Mouse (Mus musculus) hindbrain, embryonic 13.5 days (tissue): Measurements from ENCODE around the gene Chdh. TPM values are rescaled to one million over a fixed set of nuclear protein-coding genes. Genes with fewer than 3 reads are reported as not detected.

Experiments
- ATAC-seq: fragments of 200-750 bp; cut with Nextera tagmentation; 2 replicates; pipeline ENCODE4 v1.8.0; 2017; ENCODE audit warnings: moderate TSS enrichment; ENCODE audit not compliant: low FRiP score
- H3K27ac ChIP-seq: fragments of 300-500 bp; sonication (generic); 2 replicates; pipeline ENCODE4 v1.5.1; 2015; ENCODE audit warnings: inconsistent platforms, mild to moderate bottlenecking, moderate library complexity
- H3K27me3 ChIP-seq: fragments of 300-500 bp; sonication (generic); 2 replicates; pipeline ENCODE4 v1.6.1; 2015; ENCODE audit warnings: mild to moderate bottlenecking, inconsistent platforms
- H3K36me3 ChIP-seq: fragments of 300-500 bp; sonication (generic); 2 replicates; pipeline ENCODE4 v1.6.1; 2015; ENCODE audit warnings: mild to moderate bottlenecking, inconsistent platforms
- H3K4me1 ChIP-seq: fragments of 300-500 bp; sonication (generic); replicated peaks from 2 replicates; pipeline ENCODE4 v1.6.1; 2015; ENCODE audit warnings: inconsistent platforms
- H3K4me2 ChIP-seq: fragments of 300-500 bp; sonication (generic); 2 replicates; pipeline ENCODE4 v1.6.1; 2015; ENCODE audit warnings: inconsistent platforms, mild to moderate bottlenecking, moderate library complexity
- H3K4me3 ChIP-seq: fragments of 300-500 bp; sonication (generic); 2 replicates; pipeline ENCODE4 v1.5.1; 2015; ENCODE audit warnings: mild to moderate bottlenecking, inconsistent platforms
- H3K9ac ChIP-seq: fragments of 300-500 bp; sonication (generic); 2 replicates; pipeline ENCODE4 v1.6.1; 2015; ENCODE audit warnings: mild to moderate bottlenecking, inconsistent platforms
- H3K9me3 ChIP-seq: fragments of 300-500 bp; sonication (generic); 2 replicates; pipeline ENCODE4 v1.6.1; 2016; ENCODE audit warnings: inconsistent platforms
- WGBS: fragments of 180-500 bp; shearing (Covaris S2); methylation state at CpG from one replicate; pipeline ENCODE4 v1.1.7; 2015; 5-methylcytosine and 5-hydroxymethylcytosine counted together
- polyA plus RNA-seq: library from polyadenylated mRNA; unstranded; fragments of >200 nt; fragmentation: Nextera tagmentation; extraction: Ambion mirVana; gene quantifications from 2 replicates; pipeline ENCODE4 v1.2.1, GENCODE M21; 2015

The Chdh gene
- polyA plus RNA-seq, 1 experiment from 2014 or later: 0.48 TPM

DNA sequence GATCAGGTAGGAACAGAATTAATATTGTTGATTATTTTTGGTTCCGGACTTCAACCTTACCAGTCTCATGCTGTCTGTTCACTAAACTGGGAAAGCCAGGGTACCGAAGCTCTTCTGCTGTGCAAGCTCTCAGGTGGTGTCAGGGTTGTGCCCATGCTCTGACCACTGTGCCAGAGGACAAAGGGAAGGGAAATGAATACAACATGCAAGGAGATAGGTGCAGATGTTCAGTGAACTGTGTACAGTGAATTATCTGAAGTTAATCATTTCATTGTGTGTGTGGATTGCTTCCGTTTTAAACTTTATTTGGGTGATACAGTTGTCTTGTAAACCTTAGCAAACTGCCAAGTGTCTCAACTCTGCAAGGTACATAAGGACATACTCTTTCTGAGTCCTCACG, 20.5 kb upstream of the Chdh start:
- Histone ChIP-seq H3K4me1 (no peaks in the 10 kb centered on the region), H3K9me3 (no peaks in the 10 kb centered on the region), H3K27ac (no peak overlapping the region), H3K9ac (no peak overlapping the region), H3K36me3 (peaks cover 100% of the 10 kb centered on the region), H3K27me3 (no peaks in the 10 kb centered on the region), H3K4me3 (no peak overlapping the region), H3K4me2 (no peak overlapping the region)
- 96% methylated on average over 4 of the region's 4 CpGs for whole genome bisulfite sequencing
- ATAC-seq: no peak

DNA sequence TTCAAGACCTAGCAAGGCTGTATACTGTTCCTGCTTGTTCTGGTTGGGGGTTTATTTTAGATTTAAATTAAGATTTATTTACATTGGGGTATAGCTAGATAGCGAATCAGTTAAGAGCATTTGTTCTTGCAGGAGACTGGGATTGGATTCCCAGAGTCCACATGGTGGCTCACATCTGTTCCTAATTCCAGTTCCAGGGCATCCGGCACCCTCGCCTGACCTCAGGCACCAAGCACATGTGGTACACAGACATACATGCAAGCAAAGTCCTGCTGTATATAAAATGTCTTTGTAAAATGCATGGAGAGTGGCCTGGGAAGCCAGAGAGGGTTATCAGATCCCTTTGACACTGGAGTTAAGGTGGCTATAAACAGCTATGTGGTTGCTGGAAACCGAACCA, 13.8 kb upstream of the Chdh start:
- peaks cover 76% of the 10 kb centered on the region for H3K36me3 ChIP-seq
- no peaks in the 10 kb centered on the region for H3K9me3 ChIP-seq
- H3K27ac ChIP-seq: no peak overlapping the region
- ATAC-seq: no peak
- H3K27me3 ChIP-seq: no peaks in the 10 kb centered on the region
- no peak overlapping the region for H3K4me3 ChIP-seq
- WGBS: 86% methylated on average over 4 of the region's 4 CpGs
- H3K9ac ChIP-seq: no peak overlapping the region
- no peaks in the 10 kb centered on the region for H3K4me1 ChIP-seq
- no peak overlapping the region for H3K4me2 ChIP-seq

DNA sequence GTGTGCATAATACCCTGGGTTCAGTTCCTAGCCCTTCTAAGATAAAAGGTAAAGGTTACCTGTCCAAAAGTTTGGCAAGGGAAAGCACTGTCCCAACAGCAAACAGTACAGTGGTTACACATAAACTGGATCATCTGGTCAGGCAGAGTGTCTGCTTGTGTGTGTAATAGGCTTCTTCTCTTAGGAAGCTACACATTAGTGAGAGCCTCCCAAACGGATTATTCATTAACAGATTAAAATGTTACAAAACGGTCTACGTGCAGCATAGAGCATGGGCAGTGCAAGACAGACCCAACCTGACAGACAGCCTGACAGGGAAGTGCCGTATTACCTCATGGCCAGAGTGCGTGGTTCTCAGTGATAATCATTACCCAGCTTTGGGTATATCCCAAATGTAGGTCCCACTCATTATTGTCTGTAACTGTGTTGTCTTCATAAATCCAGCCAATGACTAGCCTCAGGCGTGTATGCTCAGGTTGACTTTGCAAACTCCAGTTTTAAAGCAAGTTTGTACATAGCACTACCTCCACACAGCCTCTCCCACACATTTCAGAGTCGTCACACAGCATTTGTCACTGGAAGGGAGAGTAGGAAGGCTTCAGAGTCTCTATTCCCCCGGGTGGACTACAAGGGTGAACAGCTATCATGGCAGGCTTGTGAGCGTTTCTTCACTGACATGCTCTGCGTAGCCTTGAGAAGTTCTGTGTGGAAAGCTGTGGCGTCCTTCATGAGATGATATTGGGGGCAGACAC, 12.6 kb upstream of the Chdh start:
- Histone ChIP-seq H3K27ac (no peak overlapping the region), H3K4me3 (no peak overlapping the region), H3K9ac (no peak overlapping the region), H3K27me3 (no peaks in the 10 kb centered on the region), H3K9me3 (no peaks in the 10 kb centered on the region), H3K4me2 (no peak overlapping the region), H3K36me3 (peaks cover 64% of the 10 kb centered on the region), H3K4me1 (no peaks in the 10 kb centered on the region)
- 94% methylated on average over 11 of the region's 11 CpGs for WGBS
- no peak for ATAC-seq

DNA sequence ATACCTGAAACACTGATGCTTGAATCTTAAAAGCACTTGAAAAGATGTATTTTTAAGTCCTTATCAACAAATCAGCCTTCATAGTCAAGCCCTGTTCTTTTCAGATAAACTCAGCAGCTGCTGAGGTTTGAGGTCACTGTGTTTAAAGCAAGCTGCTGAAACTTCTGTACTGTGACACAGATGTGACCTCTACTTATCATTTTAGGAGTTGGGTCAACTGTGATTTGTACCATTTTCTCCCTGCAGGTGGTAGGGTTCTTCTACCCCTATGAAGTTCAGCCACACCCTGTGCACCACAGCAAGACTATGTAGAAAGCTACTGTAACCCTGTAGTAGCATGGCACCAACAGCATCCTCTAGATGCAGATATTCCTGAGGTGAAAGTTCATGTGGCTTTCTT, 11.5 kb upstream of the Chdh start:
- no peaks in the 10 kb centered on the region for H3K4me1 ChIP-seq
- H3K27me3 ChIP-seq: no peaks in the 10 kb centered on the region
- no peak overlapping the region for H3K9ac ChIP-seq
- no peaks in the 10 kb centered on the region for H3K9me3 ChIP-seq
- H3K4me3 ChIP-seq: no peak overlapping the region
- ATAC-seq: no peak
- no peak overlapping the region for H3K27ac ChIP-seq
- H3K36me3 ChIP-seq: peaks cover 53% of the 10 kb centered on the region
- H3K4me2 ChIP-seq: no peak overlapping the region

DNA sequence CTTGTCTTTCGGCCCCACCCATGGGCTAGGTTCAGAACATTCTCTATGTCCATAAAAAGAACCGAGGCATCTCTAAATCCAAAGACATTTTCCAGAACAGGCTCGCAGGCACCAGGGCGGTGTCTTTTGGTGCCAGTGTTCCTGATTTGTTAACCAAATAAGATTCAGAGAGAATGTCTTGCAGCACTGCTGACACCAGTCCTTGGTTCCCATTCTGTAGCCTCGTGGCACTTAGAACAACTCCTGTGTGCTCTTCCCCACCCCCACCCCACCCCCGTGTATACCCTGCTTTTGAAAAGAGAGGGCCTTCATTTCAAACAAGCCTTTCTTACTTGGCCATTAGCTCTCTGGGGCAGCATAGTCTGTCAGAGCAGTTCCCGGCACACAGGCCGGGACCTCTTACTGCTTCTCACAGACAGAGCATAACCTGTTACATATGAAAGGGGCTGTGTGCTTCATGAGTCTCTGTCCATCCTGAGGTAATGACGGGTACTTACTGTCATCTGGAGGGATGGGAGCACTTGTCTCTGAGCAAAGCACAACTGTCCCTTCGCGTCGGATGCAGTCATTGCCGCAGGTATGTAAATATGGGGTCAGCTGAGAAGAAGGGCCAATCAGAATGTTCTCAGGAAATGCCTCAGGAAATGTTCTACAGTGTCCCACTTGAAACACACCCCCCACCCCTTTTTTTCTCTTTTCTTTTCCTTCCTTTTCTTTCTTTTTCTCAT, 9.9 kb upstream of the Chdh start:
- Histone ChIP-seq H3K27me3 (no peaks in the 10 kb centered on the region), H3K9me3 (no peaks in the 10 kb centered on the region), H3K36me3 (peaks cover 37% of the 10 kb centered on the region), H3K9ac (no peak overlapping the region), H3K27ac (peak overlapping the region; percentile 2; the same call in 1 of the 2 replicates), H3K4me2 (no peak overlapping the region), H3K4me1 (no peaks in the 10 kb centered on the region), H3K4me3 (no peak overlapping the region)
- ATAC-seq: no peak
- WGBS: 76% methylated on average over 13 of the region's 13 CpGs

DNA sequence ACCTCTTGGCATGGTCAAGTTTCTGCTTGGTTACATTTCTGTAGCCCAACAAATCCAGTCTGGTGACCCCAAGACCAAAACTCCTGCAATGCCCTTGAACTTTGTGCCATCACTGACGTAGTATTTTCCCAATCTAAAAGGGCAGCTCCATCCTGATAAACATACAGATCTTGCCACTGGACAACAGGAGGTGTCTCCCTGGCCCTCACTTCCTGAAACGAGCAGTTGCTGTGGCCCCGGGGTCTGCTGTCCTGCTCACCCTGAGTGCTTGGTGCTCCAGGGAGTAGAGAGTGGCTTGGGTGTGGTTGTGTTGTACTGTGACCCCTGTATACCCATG, 9.4 kb upstream of the Chdh start:
- Histone ChIP-seq H3K4me2 (no peak overlapping the region), H3K27ac (no peak overlapping the region), H3K4me1 (no peaks in the 10 kb centered on the region), H3K9ac (no peak overlapping the region), H3K4me3 (no peak overlapping the region), H3K9me3 (no peaks in the 10 kb centered on the region), H3K36me3 (peaks cover 32% of the 10 kb centered on the region), H3K27me3 (no peaks in the 10 kb centered on the region)
- 93% methylated on average over 3 of the region's 3 CpGs for WGBS
- ATAC-seq: no peak

DNA sequence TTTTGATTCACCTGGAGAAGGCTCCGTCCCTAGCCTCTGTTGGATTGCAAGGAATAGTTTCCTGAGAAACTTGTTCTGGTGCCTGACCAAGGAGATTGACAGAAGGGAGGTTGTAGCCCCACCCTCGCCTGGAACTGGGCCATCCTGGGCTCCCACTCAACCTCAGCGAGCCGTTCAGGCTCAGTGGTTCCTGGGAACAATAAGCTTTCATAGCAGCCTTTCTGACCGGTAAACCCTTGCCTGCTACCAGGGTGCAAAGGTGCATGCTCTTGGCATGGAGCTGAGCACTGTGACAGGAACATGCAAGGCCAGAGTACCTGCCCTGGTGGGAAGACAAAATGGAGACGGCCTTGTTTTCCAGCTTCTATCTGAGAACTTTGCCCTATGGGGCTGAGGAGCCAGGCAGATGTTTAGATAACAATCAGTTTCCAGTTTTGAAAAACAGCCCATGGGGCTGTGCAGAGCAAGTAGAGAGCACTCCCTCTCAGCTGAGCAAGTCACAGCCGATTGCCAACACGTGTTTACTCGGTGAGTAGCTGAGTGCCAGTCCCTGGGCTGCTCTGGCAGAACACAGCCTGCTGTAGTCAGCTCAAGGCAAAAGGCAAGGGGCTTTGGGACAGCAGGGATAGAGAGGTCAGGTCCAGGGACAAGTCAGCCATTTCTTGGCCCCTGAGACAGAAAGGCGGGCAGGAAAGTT, 1.2 kb downstream of the Chdh start:
- no peak for ATAC-seq

DNA sequence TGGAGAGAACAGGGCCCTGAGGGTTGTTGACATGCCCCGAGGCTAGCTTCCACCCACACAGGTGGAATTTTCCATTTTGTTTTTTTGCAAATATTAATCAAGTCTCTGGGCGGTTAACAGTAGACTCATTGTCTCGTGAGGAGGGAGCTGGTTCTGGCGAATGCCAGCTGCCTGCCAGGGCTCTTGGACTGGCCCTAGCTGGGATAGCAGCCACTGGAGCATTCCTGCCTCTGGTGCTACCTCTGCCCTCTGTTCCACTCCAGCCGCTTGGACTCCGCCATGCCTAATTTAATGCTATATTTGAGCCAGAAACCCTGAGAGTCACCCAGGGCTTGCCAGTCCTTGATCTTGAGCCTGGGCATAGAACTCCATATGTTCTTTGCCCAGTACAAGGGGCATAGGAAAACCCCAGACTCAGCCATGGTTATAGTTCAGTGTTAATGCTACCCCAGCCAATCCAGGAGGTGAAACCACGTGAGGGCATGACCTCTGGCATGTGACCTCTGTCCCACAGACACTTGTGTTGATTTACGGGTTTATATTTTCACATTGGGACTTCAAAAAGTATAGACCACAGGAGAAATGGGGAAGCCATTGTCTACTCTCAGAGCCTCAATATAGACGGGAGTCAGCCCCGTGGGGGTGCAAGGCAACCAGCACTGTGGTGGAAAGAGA, 3.2 kb downstream of the Chdh start:
- Histone ChIP-seq H3K27ac (no peak overlapping the region), H3K9me3 (no peaks in the 10 kb centered on the region), H3K4me1 (peaks cover 9% of the 10 kb centered on the region), H3K27me3 (peaks cover 43% of the 10 kb centered on the region), H3K4me3 (no peak overlapping the region), H3K4me2 (no peak overlapping the region), H3K36me3 (no peaks in the 10 kb centered on the region), H3K9ac (no peak overlapping the region)
- WGBS: 77% methylated on average over 10 of the region's 10 CpGs
- no peak for ATAC-seq

More for the DNA sequence above, 1.2 kb downstream of the Chdh start:
- Histone ChIP-seq H3K27ac (no peak overlapping the region), H3K4me2 (no peak overlapping the region), H3K36me3 (no peaks in the 10 kb centered on the region), H3K9me3 (no peaks in the 10 kb centered on the region), H3K4me1 (peaks cover 9% of the 10 kb centered on the region), H3K27me3 (peaks cover 43% of the 10 kb centered on the region), H3K9ac (no peak overlapping the region), H3K4me3 (no peak overlapping the region)
- 73% methylated on average over 10 of the region's 10 CpGs for WGBS

DNA sequence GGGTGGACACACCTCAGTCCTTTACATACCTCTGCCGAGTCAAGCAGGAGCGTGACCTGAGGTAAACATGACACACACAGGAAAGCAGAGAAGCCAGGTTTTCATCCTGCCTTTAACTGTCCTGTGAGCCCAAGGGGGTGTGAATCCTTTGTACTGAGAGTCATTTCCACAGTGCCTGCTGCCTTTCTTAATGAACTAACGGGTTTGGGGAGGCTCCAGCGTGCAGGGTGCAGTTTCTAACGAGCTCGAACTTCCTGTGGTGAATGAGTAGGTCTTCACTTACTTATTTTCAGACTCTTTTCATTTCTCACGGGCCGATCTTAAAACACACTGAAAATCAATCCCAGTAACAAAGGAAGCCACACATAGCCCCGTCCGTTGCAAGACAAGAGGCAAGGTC, 5.7 kb downstream of the Chdh start:
- no peak overlapping the region for H3K4me2 ChIP-seq
- peaks cover 19% of the 10 kb centered on the region for H3K27me3 ChIP-seq
- WGBS: 76% methylated on average over 10 of the region's 10 CpGs

DNA sequence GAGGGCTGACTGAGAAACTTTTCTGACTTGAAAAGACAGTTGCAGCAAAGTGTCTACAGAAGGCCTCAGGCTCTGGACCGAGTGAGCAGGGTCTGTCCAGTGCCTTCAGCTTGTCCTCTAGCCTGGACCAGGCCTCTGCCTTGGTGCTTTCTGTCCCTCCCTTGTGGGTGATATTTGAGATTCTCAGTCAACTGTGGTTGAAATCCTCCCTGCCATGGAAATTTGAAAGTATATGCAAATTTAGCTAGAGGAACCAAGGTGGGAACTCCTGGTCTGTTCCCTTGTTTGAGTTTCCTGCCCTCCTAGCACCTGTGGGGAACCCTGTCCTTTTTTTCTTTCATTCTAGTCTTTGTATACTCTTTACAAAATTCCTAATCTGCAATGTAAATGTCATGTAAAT, 6.2 kb downstream of the Chdh start:
- H3K27me3 ChIP-seq: peaks cover 14% of the 10 kb centered on the region
- H3K9me3 ChIP-seq: no peaks in the 10 kb centered on the region
- no peak for ATAC-seq
- H3K4me3 ChIP-seq: no peak overlapping the region
- no peaks in the 10 kb centered on the region for H3K4me1 ChIP-seq
- no peak overlapping the region for H3K4me2 ChIP-seq
- no peak overlapping the region for H3K27ac ChIP-seq
- no peak overlapping the region for H3K9ac ChIP-seq
- no peaks in the 10 kb centered on the region for H3K36me3 ChIP-seq
- 74% methylated on average over 1 of the region's 1 CpGs for WGBS

More for the DNA sequence above, 5.7 kb downstream of the Chdh start:
- Histone ChIP-seq H3K27ac (no peak overlapping the region), H3K9me3 (no peaks in the 10 kb centered on the region), H3K9ac (no peak overlapping the region), H3K4me3 (no peak overlapping the region), H3K36me3 (no peaks in the 10 kb centered on the region), H3K4me1 (no peaks in the 10 kb centered on the region)
- ATAC-seq: no peak

DNA sequence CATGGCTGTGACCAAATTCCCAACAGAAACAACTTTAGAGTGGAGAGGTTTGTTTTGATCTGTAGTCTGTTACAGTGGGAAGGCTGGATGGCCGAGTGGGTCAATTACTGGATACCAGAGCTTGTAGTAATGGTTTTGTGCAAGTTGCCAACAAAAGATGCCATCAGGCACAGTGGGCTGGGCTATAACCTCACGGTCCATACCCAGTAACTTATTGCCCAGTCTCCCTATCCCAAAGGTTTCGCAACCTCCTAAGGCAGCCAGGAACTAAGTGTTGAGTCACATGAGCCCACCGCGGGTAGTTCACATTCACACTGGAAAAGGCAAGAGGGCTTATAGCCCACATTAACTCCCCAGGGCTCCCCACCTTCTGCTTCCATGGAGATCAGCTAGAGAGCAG, 7.8 kb downstream of the Chdh start:
- no peak for ATAC-seq
- Histone ChIP-seq H3K9ac (no peak overlapping the region), H3K4me3 (no peak overlapping the region), H3K36me3 (no peaks in the 10 kb centered on the region), H3K9me3 (no peaks in the 10 kb centered on the region), H3K4me2 (no peak overlapping the region), H3K4me1 (no peaks in the 10 kb centered on the region), H3K27me3 (no peaks in the 10 kb centered on the region), H3K27ac (no peak overlapping the region)
- 92% methylated on average over 5 of the region's 5 CpGs for WGBS

DNA sequence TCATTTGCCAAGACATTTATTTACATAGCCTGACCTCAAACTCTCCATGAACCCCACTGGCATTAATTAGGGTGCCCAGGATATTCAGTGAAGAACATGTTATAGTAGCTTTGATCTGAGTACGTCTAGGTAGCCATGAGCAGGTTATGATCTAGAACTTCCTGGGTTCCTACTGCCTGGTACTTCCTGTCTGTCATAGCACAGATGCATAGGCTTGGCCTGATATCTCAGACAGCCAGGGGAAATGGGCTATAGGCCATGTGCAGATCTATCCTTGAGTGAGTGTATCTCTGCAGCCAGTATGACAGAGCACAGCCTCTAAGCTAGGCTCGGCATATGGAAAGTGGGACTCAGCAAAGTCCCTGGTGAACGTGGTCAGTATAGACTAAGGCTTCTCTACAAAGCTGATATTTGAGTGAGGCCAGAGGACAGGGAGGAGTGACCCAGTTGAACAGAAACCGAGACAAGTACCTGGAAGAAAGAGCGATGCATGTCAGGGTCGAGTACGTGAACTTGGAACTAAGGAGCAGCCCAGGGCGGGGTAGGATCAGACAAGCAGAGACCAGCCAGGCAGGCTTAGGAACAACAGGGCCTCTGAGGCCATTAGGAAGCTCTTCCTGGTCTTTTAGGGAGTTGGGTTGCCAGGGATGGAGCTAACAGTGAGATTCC, 9.1 kb downstream of the Chdh start:
- Histone ChIP-seq H3K9ac (no peak overlapping the region), H3K9me3 (no peaks in the 10 kb centered on the region), H3K4me3 (no peak overlapping the region), H3K27me3 (no peaks in the 10 kb centered on the region), H3K4me2 (no peak overlapping the region), H3K4me1 (no peaks in the 10 kb centered on the region), H3K27ac (no peak overlapping the region), H3K36me3 (no peaks in the 10 kb centered on the region)
- no peak for ATAC-seq
- WGBS: 93% methylated on average over 8 of the region's 8 CpGs
